Mouse (Mus musculus) spleen, adult 10 weeks (tissue): ENCODE measurements around the gene Gm10428. TPM values are rescaled to one million over a fixed set of nuclear protein-coding genes. Genes with fewer than 3 reads are reported as not detected.

Experiments used
- polyA plus RNA-seq: library from polyadenylated mRNA; stranded (reverse); fragments of 350-450 nt; fragmentation: Illumina TruSeq; extraction: RNeasy Lipid Tissue Mini Kit (QIAGEN cat#74804); gene quantifications from one replicate; pipeline ENCODE4 v1.2.3, GENCODE M21; 2015; ENCODE audit warnings: low replicate concordance; ENCODE audit not compliant: insufficient read depth

The Gm10428 gene
- not detected for polyA plus RNA-seq

DNA sequence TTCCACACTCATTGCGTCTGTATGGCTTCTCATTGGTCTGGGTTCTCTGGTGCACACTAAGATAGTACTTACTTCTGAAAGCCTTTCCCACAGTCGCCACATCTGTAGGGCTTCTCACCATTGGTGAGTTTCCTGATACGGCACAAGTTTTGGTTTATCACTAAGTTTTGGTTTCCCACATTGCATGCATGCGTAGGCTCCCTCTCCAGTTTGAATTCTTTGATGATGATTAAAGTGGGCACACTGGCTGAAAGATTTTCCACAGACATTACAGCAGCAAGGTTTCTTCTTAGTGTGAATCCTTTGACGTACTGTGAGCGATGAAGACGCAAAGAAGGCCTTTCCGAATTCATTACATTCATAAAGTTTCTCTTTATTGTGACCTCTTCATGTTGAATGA, at the start of gene Gm10428:
Gene Gm10428, plus strand, starts transcription at position 321 of the 400 bp plus-strand sequence.

DNA sequence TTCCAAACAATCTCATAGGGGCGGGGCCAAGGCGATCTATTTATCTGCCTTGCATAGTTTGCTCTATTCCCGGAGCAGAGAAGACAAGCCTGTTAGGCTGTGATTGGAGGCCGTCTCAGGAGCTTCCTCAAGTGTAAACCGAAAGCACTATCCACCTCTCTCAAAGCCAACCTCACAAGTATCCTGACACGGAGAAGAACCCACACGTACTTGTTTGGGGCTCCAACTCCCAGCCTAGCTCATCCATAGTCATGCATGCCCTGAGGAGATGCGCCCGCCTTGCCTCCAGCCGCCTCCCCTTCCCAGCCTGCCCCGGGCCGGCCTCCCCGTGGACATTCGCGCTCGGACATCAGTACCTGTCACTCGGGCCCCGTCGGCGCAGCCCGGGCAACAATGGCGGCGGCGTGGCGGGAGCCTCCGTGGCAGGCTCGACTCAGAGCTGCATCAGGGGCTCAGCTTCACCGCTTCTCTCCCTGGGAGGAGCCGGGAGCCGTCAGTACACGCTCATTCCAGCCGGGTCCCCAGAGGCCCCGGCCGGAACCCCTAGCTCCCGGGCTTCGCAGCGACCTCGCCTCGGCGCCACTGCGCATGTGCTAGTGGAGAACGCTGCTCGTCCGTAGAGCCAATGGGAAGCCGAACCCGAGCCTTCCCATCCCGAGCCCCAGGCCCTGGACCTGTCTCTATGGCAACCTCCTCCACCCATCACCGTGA, 21.4 kb upstream of the Gm10428 start, which contains the start of gene Zfp287:
Gene Zfp287, minus strand, starts transcription at position 595 of the 711 bp plus-strand sequence.

DNA sequence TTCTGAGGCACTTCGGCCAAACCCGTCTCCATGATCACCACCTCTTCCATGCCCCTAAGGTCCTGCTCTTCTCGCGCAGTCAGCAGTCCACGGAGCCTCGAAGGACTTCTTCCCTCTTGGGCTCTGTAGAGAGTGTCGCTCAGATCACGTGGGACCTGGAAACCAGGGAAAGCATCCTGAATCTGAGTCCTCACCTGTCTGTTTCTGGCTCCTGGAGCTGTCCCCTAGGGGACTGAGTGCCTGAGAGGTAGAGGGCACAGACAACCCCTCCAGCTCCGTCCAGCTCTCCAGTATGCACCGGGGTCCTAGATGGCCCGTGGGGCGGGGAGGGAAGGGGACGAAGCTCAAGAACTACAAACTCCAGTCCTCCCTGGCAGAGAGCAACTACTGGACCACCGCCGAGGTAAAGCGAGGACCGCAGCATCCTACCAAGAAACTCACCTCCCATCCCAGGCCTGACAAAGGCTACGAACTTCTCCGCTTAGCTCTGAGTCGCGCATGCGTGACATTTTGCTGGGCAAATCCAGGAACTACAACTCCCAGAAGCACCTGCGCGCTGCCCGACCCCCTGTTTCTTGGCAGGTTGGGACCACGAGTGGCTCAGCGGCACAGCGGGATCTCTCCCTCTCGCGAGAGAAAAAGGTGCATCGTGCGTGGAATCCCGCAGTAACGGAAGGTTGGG, 36.2 kb downstream of the Gm10428 start, which contains the start of gene Zfp286:
Gene Zfp286, minus strand, starts transcription at position 528 of the 682 bp plus-strand sequence.

Other genes with a start within 250 kb of the Gm10428 start
- gene Cenpv, start 213.8 kb upstream of the Gm10428 start, polyA plus RNA-seq: 12.0 TPM
- gene Ubb, start 201.9 kb upstream of the Gm10428 start, polyA plus RNA-seq: 647 TPM
- gene Trpv2, start 178.6 kb upstream of the Gm10428 start, polyA plus RNA-seq: 27.0 TPM
- 7.7 TPM for gene Lrrc75a, start 104.6 kb upstream of the Gm10428 start, polyA plus RNA-seq
- gene Mmgt2, start 104.4 kb upstream of the Gm10428 start, polyA plus RNA-seq: 23.9 TPM
- gene Zfp287, start 21.2 kb upstream of the Gm10428 start, polyA plus RNA-seq: 12.7 TPM
- gene Zfp286, start 36.4 kb downstream of the Gm10428 start, polyA plus RNA-seq: 2.6 TPM
- 1.1 TPM for gene Trim16, start 67.1 kb downstream of the Gm10428 start, polyA plus RNA-seq
- 5.3 TPM for gene Fbxw10, start 94.0 kb downstream of the Gm10428 start, polyA plus RNA-seq
- 38.5 TPM for gene Tvp23b, start 126.4 kb downstream of the Gm10428 start, polyA plus RNA-seq
- gene Cdrt4, start 198.1 kb downstream of the Gm10428 start, polyA plus RNA-seq: 0.39 TPM